Mouse (Mus musculus): ENCODE results near the gene Spaca4.

The Spaca4 gene

GRCm38 (mm10) chr7:45700301-45701015 is 25.2 kb downstream of the Spaca4 start:
- peak; percentile 84 to 95 for DNase-seq (ENCODE audit: inconsistent age in 2 of 2, low spot score in 1 of 2)

- DNase-seq (ENCODE audit: inconsistent age in 2 of 2, low spot score in 1 of 2) = peak; percentile 53 to 72
Measured at GRCm38 (mm10) chr7:45699523-45700141, 26.0 kb downstream of the Spaca4 start, which contains the start of gene Car11. TSS of gene Car11 (plus strand) at chr7:45699843.

- peak in 1 of 2 experiments; percentile 18 for DNase-seq (ENCODE audit: inconsistent age in 2 of 2, low spot score in 1 of 2)
Measured at GRCm38 (mm10) chr7:45697894-45698293, 27.7 kb downstream of the Spaca4 start.

GRCm38 (mm10) chr7:45695098-45695497 is 30.5 kb downstream of the Spaca4 start:
- DNase-seq (ENCODE audit: inconsistent age in 2 of 2, low spot score in 1 of 2) = no peak

GRCm38 (mm10) chr7:45693921-45694591 is 31.6 kb downstream of the Spaca4 start, which contains the start of gene Sec1:
TSS of gene Sec1 (minus strand) at chr7:45694402.
- peak in 1 of 2 experiments; percentile 18 for DNase-seq (ENCODE audit: inconsistent age in 2 of 2, low spot score in 1 of 2)

GRCm38 (mm10) chr7:45692364-45692763 is 33.2 kb downstream of the Spaca4 start:
- DNase-seq (ENCODE audit: inconsistent age in 2 of 2, low spot score in 1 of 2) = no peak

- peak in 1 of 2 experiments; percentile 62 for DNase-seq (ENCODE audit: inconsistent age in 2 of 2, low spot score in 1 of 2)
Measured at GRCm38 (mm10) chr7:45689800-45690199, 35.8 kb downstream of the Spaca4 start.

- DNase-seq (ENCODE audit: inconsistent age in 2 of 2, low spot score in 1 of 2) = no peak
Measured at GRCm38 (mm10) chr7:45689099-45689498, 36.5 kb downstream of the Spaca4 start.

- DNase-seq (ENCODE audit: inconsistent age in 2 of 2, low spot score in 1 of 2) = no peak
Measured at GRCm38 (mm10) chr7:45686841-45687240, 38.8 kb downstream of the Spaca4 start.

- no peak for DNase-seq (ENCODE audit: inconsistent age in 2 of 2, low spot score in 1 of 2)
Measured at GRCm38 (mm10) chr7:45685811-45686210, 39.8 kb downstream of the Spaca4 start.

- no peak for DNase-seq (ENCODE audit: inconsistent age in 2 of 2, low spot score in 1 of 2)
Measured at GRCm38 (mm10) chr7:45683396-45684050, 42.1 kb downstream of the Spaca4 start, which contains the start of gene Ntn5. TSS of gene Ntn5 (plus strand) at chr7:45684022.

- DNase-seq (ENCODE audit: inconsistent age in 2 of 2, low spot score in 1 of 2) = peak; percentile 89 to 95
Measured at GRCm38 (mm10) chr7:45682144-45683126, 43.2 kb downstream of the Spaca4 start.

GRCm38 (mm10) chr7:45681046-45681736 is 44.4 kb downstream of the Spaca4 start:
- DNase-seq (ENCODE audit: inconsistent age in 2 of 2, low spot score in 1 of 2) = peak; percentile 49 to 65

GRCm38 (mm10) chr7:45679966-45680621 is 45.5 kb downstream of the Spaca4 start:
- peak; percentile 89 to 91 for DNase-seq (ENCODE audit: inconsistent age in 2 of 2, low spot score in 1 of 2)

GRCm38 (mm10) chr7:45678513-45678912 is 47.1 kb downstream of the Spaca4 start:
- DNase-seq (ENCODE audit: inconsistent age in 2 of 2, low spot score in 1 of 2) = peak; percentile 86 to 88

GRCm38 (mm10) chr7:45677627-45678295 is 47.9 kb downstream of the Spaca4 start:
- DNase-seq (ENCODE audit: inconsistent age in 2 of 2, low spot score in 1 of 2) = peak in 1 of 2 experiments; percentile 56
